Mouse (Mus musculus): ENCODE data around the gene Desi2. TPM values are rescaled to one million over a fixed set of nuclear protein-coding genes. Genes with fewer than 3 reads are reported as not detected.
A peak's percentile ranks its signal among the peaks of the same experiment; 100 is the strongest.
"Not testable (repeated sequence)": the region's sequence is repeated elsewhere in the genome, so short reads cannot be mapped to it uniquely, and the experiment has no call there.

Gene Desi2
- polyA plus RNA-seq, 1 experiment from 2014 or later: 24.7 TPM

DNA sequence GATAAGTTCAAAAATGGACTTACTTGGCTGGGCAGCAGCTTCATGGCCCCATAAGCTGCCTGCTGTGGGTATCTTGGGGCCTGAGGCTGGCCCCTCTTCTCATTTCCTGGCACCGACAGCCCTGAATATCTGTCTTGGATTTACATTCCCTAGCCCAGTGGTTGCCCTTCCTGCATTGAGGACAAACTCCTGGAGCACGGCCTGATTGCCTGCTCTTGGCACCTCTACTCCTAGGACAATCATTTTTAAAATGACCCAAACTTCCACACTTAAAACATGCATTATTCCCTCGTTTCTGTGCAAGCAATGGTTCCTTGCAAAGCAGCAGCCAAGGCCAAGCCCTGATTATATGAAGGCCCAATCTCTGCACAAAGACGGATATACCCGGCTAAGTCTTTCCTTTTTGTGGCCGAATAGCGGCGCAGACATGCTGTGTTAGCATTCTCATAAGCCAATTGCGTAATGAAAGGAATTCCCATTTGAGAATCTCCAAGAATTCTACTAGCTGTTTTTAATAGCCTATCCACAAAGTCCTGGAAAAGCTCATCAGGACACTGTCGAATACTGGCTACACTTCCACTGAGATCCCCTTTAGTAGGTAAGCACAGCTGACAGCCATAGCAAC, 18.6 kb downstream of the Desi2 start:
- H3K27ac ChIP-seq (ENCODE audit: low read depth): no peak overlapping the region
- H3K4me3 ChIP-seq (ENCODE audit: low read depth, low read length): no peak overlapping the region
- TF ChIP-seq CTCF (IDR thresholded peaks at IDR 0.05; ENCODE audit: low read depth): no peak
- no peak for ATAC-seq (ENCODE audit: insufficient read depth)
- H3K9me3 ChIP-seq (ENCODE audit: low read depth, low read length): no peaks in the 10 kb centered on the region
- H3K4me2 ChIP-seq: no peak overlapping the region
- H3K27me3 ChIP-seq (ENCODE audit: insufficient read depth, low read length): no peaks in the 10 kb centered on the region
- H3K4me1 ChIP-seq (ENCODE audit: insufficient read depth): no peaks in the 10 kb centered on the region
- no peak overlapping the region for H3K9ac ChIP-seq
- WGBS: 81% methylated on average over 10 of the region's 10 CpGs
- H3K36me3 ChIP-seq (ENCODE audit: insufficient read depth): no peaks in the 10 kb centered on the region
- peak; percentile 44 for DNase-seq

DNA sequence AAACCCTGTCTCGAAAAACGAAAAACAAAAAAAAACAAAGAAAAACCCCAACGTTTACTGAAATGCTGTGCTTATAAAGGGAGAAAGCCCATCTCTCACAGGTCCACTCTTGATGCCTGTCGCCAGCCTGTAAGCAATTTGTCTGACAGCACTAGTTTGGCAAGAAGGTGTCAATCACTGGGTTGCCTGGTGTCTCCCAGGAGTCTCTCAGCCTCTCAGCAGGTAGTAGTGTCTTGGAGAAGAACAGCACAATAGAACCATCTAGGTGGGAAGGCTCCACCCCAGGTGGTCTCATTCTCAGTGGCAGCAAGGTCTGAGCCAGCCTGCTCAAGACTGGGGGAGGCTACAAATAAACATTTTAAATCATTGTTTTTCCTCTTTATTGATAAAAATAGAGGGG, 20.6 kb downstream of the Desi2 start:
- not testable (repeated sequence) for H3K36me3 ChIP-seq (ENCODE audit: insufficient read depth); H3K9ac ChIP-seq; ATAC-seq (ENCODE audit: insufficient read depth); H3K4me2 ChIP-seq; H3K4me3 ChIP-seq (ENCODE audit: low read depth, low read length); H3K4me1 ChIP-seq (ENCODE audit: insufficient read depth); H3K27ac ChIP-seq (ENCODE audit: low read depth); DNase-seq; H3K27me3 ChIP-seq (ENCODE audit: insufficient read depth, low read length); H3K9me3 ChIP-seq (ENCODE audit: low read depth, low read length)
- 82% methylated on average over 4 of the region's 4 CpGs for WGBS

DNA sequence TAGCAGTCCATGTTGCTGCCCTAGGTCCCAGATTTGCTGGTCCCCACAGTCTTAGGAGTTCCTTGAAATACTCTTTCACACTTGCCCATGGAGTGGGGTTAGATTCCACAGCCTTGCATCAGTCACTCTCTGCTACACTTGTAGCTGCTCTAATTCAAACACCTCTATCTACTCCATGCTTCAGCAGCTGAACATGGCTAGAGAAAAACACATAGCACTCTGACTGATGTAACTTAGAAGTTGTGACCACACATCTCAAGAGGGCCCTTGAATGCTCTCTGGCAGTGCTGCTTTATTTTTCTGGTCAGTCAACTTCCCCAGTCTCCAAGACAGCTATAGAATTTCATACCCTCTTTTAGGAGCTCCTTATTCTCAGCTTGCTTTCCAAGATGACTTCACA, 22.7 kb downstream of the Desi2 start:
- Histone ChIP-seq H3K4me3 (ENCODE audit: low read depth, low read length) (no peak overlapping the region), H3K36me3 (ENCODE audit: insufficient read depth) (no peaks in the 10 kb centered on the region), H3K9me3 (ENCODE audit: low read depth, low read length) (no peaks in the 10 kb centered on the region), H3K9ac (no peak overlapping the region), H3K4me1 (ENCODE audit: insufficient read depth) (no peaks in the 10 kb centered on the region), H3K27ac (ENCODE audit: low read depth) (peak overlapping the region; percentile 54; the same call in 1 of the 2 replicates), H3K4me2 (no peak overlapping the region), H3K27me3 (ENCODE audit: insufficient read depth, low read length) (no peaks in the 10 kb centered on the region)
- peak; percentile 88 for ATAC-seq (ENCODE audit: insufficient read depth)
- TF ChIP-seq CTCF (IDR thresholded peaks at IDR 0.05; ENCODE audit: low read depth): no peak
- DNase-seq: peak; percentile 58

DNA sequence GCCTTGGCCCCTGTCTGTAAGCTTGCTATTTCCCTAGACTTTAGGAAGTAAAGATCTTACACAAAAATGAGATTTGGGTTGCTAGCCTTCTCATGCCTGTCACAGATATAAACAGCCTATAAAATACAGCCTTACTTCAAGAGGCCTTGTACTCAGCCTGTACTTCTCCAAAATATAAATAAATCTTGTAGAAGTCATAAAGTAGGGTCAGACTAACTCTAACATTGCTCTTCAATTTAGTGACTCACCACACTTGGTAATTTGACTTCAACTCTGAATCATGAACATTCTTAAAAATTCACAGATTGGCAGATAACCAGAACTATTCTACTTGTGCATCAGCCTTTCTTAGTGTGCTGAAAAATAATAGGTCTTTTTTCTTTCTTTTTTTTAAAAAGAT, 29.9 kb downstream of the Desi2 start:
- Histone ChIP-seq H3K4me3 (ENCODE audit: low read depth, low read length) (no peak overlapping the region), H3K9me3 (ENCODE audit: low read depth, low read length) (no peaks in the 10 kb centered on the region), H3K9ac (no peak overlapping the region), H3K27ac (ENCODE audit: low read depth) (no peak overlapping the region), H3K27me3 (ENCODE audit: insufficient read depth, low read length) (no peaks in the 10 kb centered on the region), H3K4me2 (no peak overlapping the region), H3K4me1 (ENCODE audit: insufficient read depth) (no peaks in the 10 kb centered on the region), H3K36me3 (ENCODE audit: insufficient read depth) (no peaks in the 10 kb centered on the region)
- no peak for ATAC-seq (ENCODE audit: insufficient read depth)
- no peak for TF ChIP-seq CTCF (IDR thresholded peaks at IDR 0.05; ENCODE audit: low read depth)
- DNase-seq: no peak

DNA sequence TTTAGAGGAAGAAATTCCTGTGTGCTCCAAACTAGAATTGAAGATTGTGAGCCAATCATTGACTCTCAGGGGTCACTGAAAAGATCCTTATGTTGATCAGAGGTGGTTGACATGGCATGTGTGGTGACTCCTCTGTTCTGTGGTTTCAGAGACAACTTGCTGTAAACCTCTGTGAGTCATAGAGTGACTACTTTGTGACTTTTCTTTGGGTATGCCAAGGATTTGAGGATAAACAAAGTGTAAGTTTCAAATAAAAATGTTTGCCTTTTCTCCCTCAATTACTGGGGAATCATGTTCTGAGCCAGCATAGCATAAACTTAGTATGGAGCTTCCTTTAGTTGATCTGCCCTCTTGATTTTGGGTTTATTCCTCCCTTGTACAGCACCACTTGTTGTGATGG, 31.1 kb downstream of the Desi2 start:
- Histone ChIP-seq H3K4me3 (ENCODE audit: low read depth, low read length) (no peak overlapping the region), H3K4me2 (no peak overlapping the region), H3K27me3 (ENCODE audit: insufficient read depth, low read length) (no peaks in the 10 kb centered on the region), H3K27ac (ENCODE audit: low read depth) (no peak overlapping the region), H3K4me1 (ENCODE audit: insufficient read depth) (no peaks in the 10 kb centered on the region), H3K36me3 (ENCODE audit: insufficient read depth) (no peaks in the 10 kb centered on the region), H3K9ac (no peak overlapping the region), H3K9me3 (ENCODE audit: low read depth, low read length) (no peaks in the 10 kb centered on the region)
- no peak for TF ChIP-seq CTCF (IDR thresholded peaks at IDR 0.05; ENCODE audit: low read depth)
- peak; percentile 8 for DNase-seq
- no peak for ATAC-seq (ENCODE audit: insufficient read depth)

DNA sequence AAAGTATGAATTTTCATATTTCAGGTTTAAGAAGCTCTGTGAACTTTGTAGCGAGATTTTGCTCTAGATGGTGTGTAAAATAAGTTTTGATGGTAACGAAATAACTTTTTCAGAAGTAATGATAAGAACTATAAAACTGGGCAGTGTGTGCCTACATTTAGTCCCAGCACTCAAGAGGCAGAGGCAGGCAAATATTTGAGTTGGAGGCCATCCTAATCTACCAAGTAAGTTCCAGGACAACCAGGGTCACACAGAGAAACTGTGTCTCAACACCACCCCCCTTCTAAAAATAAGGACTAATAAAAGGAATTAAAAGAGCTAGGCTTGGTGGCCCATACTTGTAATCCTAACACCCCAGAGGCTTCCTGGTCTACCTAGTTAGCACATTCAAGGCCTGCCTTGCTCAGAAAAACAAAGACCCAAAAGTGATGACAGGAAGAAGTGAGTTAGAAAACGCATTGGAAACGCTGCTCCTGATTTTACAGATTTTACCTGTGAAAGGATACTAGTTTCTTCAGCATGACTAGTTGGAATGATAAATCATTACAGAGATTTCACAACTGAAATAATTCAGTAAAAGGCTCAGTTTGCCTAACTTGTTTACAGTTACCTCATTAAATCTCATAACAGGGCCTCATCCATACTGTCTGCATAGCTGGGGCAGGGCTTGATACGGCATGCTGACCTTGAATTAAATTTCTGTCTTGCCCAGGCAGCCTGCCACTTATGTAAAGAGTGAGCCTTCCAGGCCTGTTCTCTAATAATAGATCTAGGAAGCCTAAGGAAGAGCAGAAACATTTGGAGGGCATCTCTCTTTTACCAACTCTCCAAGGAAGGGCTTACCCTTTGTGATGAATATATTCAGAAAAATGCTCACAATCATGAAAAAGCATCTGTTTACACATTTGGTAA, 32.2 kb downstream of the Desi2 start:
- DNase-seq: no peak
- TF ChIP-seq CTCF (IDR thresholded peaks at IDR 0.05; ENCODE audit: low read depth): no peak
- no peaks in the 10 kb centered on the region for H3K27me3 ChIP-seq (ENCODE audit: insufficient read depth, low read length)
- H3K36me3 ChIP-seq (ENCODE audit: insufficient read depth): no peaks in the 10 kb centered on the region
- no peak overlapping the region for H3K4me3 ChIP-seq (ENCODE audit: low read depth, low read length)
- H3K4me2 ChIP-seq: no peak overlapping the region
- H3K9me3 ChIP-seq (ENCODE audit: low read depth, low read length): no peaks in the 10 kb centered on the region
- H3K4me1 ChIP-seq (ENCODE audit: insufficient read depth): no peaks in the 10 kb centered on the region
- WGBS: 63% methylated on average over 5 of the region's 5 CpGs
- no peak overlapping the region for H3K9ac ChIP-seq
- ATAC-seq (ENCODE audit: insufficient read depth): no peak
- H3K27ac ChIP-seq (ENCODE audit: low read depth): peak overlapping the region; percentile 50; the same call in 1 of the 2 replicates

DNA sequence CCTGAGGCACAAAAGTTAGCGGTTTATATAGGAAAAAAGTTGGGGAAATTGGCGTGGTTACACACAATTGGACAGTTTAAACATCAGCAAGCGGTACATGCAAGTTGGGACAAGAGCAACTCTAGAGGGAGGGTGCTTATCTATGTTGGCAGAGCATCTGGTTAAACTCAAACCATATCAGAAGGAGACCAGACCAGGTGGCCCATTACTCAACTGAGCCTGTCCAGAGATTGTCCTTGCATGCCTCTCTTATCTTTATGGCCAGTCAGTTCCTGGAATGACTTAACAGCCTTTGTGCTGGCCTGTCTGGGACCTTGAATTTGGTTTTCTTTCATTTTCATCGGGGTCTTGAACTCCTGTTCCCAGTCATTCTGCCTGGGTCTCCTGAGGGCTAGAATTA, 41.7 kb downstream of the Desi2 start:
- H3K4me3 ChIP-seq (ENCODE audit: low read depth, low read length); DNase-seq; H3K9ac ChIP-seq; H3K4me1 ChIP-seq (ENCODE audit: insufficient read depth); H3K36me3 ChIP-seq (ENCODE audit: insufficient read depth); H3K4me2 ChIP-seq; ATAC-seq (ENCODE audit: insufficient read depth); H3K9me3 ChIP-seq (ENCODE audit: low read depth, low read length); H3K27ac ChIP-seq (ENCODE audit: low read depth); H3K27me3 ChIP-seq (ENCODE audit: insufficient read depth, low read length): not testable (repeated sequence)
- 92% methylated on average over 4 of the region's 4 CpGs for WGBS
